Mouse (Mus musculus): ENCODE data around the gene Chd5. TPM values are rescaled to one million over a fixed set of nuclear protein-coding genes. Genes with fewer than 3 reads are reported as not detected.
A peak's percentile ranks its signal among the peaks of the same experiment; 100 is the strongest.

The Chd5 gene
- polyA plus RNA-seq (2012; rRNA removed) = 0.34 and 0.67 TPM in 2 replicates

- H3K27me3 ChIP-seq (ENCODE audit: control insufficient read depth, insufficient read depth, low read length) = peaks cover 23% of the 10 kb centered on the region
- no peak within 1 kb of the TSS for H3K27ac ChIP-seq (ENCODE audit: insufficient read depth, low read depth, low read length)
- peak within 1 kb of the TSS; percentile 41 for H3K4me3 ChIP-seq (ENCODE audit: low read depth, low read length)
- H3K4me1 ChIP-seq (ENCODE audit: control insufficient read depth, insufficient read depth, insufficient read length, low read length) = peaks cover 3% of the 10 kb centered on the region
- peaks cover 5% of the 10 kb centered on the region; the same call in 1 of the 2 replicates for H3K36me3 ChIP-seq (ENCODE audit: control insufficient read depth, insufficient read depth, low read length)
- TF ChIP-seq POLR2A (IDR thresholded peaks at IDR 0.05; ENCODE audit: low read depth, low read length) (no peak), CTCF (IDR thresholded peaks at IDR 0.05; ENCODE audit: extremely low read depth, insufficient read length, insufficient replicate concordance, low read depth, low read length) (no peak)
- 2% methylated on average over 107 of the region's 120 CpGs for WGBS
These were observed at the start of gene Chd5 for GRCm38 (mm10) chr4:152338419-152339292. Gene Chd5, plus strand, starts transcription at chr4:152338651.

DNA sequence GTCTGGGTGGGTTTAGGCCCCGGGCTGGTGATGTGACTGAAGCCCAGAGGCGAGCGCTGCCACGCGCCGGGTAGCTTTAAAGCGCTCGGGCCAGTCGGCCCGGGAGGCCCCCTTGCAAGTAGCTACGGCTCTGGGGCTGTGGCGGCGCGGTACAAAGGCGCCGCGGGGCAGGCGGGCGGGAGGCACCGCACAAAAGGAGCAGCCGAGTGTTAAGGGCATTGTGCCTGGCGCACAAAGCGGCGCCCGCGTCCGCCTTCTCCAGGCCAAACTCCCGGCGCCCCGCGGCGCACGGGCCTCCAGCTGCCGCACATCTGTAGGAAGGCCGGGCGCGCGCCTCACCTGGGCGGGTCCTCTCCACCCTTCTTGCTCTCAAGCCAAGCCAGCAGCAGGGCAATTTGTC, 48.1 kb upstream of the Chd5 start:
- Histone ChIP-seq H3K36me3 (ENCODE audit: control insufficient read depth, insufficient read depth, low read length) (no peaks in the 10 kb centered on the region), H3K4me1 (ENCODE audit: control insufficient read depth, insufficient read depth, insufficient read length, low read length) (peaks cover 4% of the 10 kb centered on the region), H3K4me3 (ENCODE audit: low read depth, low read length) (peak overlapping the region; percentile 5; the same call in 1 of the 2 replicates), H3K27ac (ENCODE audit: insufficient read depth, low read depth, low read length) (no peak overlapping the region), H3K27me3 (ENCODE audit: control insufficient read depth, insufficient read depth, low read length) (peaks cover 46% of the 10 kb centered on the region)
- TF ChIP-seq POLR2A (IDR thresholded peaks at IDR 0.05; ENCODE audit: low read depth, low read length) (no peak), CTCF (IDR thresholded peaks at IDR 0.05; ENCODE audit: extremely low read depth, insufficient read length, insufficient replicate concordance, low read depth, low read length) (no peak)
- WGBS = 1% methylated on average over 39 of the region's 39 CpGs

- H3K27me3 ChIP-seq (ENCODE audit: control insufficient read depth, insufficient read depth, low read length) = peaks cover 46% of the 10 kb centered on the region
- H3K36me3 ChIP-seq (ENCODE audit: control insufficient read depth, insufficient read depth, low read length) = no peaks in the 10 kb centered on the region
- no peak overlapping the region for H3K27ac ChIP-seq (ENCODE audit: insufficient read depth, low read depth, low read length)
- peaks cover 9% of the 10 kb centered on the region for H3K4me1 ChIP-seq (ENCODE audit: control insufficient read depth, insufficient read depth, insufficient read length, low read length)
- H3K4me3 ChIP-seq (ENCODE audit: low read depth, low read length) = no peak overlapping the region
- 39% methylated on average over 11 of the region's 11 CpGs for WGBS
- no peak for TF ChIP-seq CTCF (IDR thresholded peaks at IDR 0.05; ENCODE audit: extremely low read depth, insufficient read length, insufficient replicate concordance, low read depth, low read length)
- TF ChIP-seq POLR2A (IDR thresholded peaks at IDR 0.05; ENCODE audit: low read depth, low read length) = no peak
These were observed 47.5 kb upstream of the Chd5 start for GRCm38 (mm10) chr4:152290991-152291390.

- H3K36me3 ChIP-seq (ENCODE audit: control insufficient read depth, insufficient read depth, low read length) = no peaks in the 10 kb centered on the region
- peaks cover 41% of the 10 kb centered on the region for H3K27me3 ChIP-seq (ENCODE audit: control insufficient read depth, insufficient read depth, low read length)
- WGBS = 44% methylated on average over 6 of the region's 6 CpGs
- no peak within 1 kb of the TSS for H3K27ac ChIP-seq (ENCODE audit: insufficient read depth, low read depth, low read length)
- H3K4me1 ChIP-seq (ENCODE audit: control insufficient read depth, insufficient read depth, insufficient read length, low read length) = peaks cover 5% of the 10 kb centered on the region
- peak within 1 kb of the TSS; percentile 5; the same call in 1 of the 2 replicates for H3K4me3 ChIP-seq (ENCODE audit: low read depth, low read length)
- TF ChIP-seq POLR2A (IDR thresholded peaks at IDR 0.05; ENCODE audit: low read depth, low read length) = no peak
- no peak for TF ChIP-seq CTCF (IDR thresholded peaks at IDR 0.05; ENCODE audit: extremely low read depth, insufficient read length, insufficient replicate concordance, low read depth, low read length)
These were observed 46.9 kb upstream of the Chd5 start, which contains the start of gene Hes3 for GRCm38 (mm10) chr4:152291562-152291961. Gene Hes3, minus strand, starts transcription at chr4:152291662.

- 16% methylated on average over 12 of the region's 12 CpGs for WGBS
- peaks cover 37% of the 10 kb centered on the region for H3K27me3 ChIP-seq (ENCODE audit: control insufficient read depth, insufficient read depth, low read length)
These were observed 46.2 kb upstream of the Chd5 start for GRCm38 (mm10) chr4:152292102-152292765.

GRCm38 (mm10) chr4:152294188-152294929, 44.1 kb upstream of the Chd5 start:
- no peaks in the 10 kb centered on the region for H3K36me3 ChIP-seq (ENCODE audit: control insufficient read depth, insufficient read depth, low read length)
- H3K4me1 ChIP-seq (ENCODE audit: control insufficient read depth, insufficient read depth, insufficient read length, low read length) = peaks cover 13% of the 10 kb centered on the region; the same call in 1 of the 2 replicates
- TF ChIP-seq POLR2A (IDR thresholded peaks at IDR 0.05; ENCODE audit: low read depth, low read length) = no peak
- TF ChIP-seq CTCF (IDR thresholded peaks at IDR 0.05; ENCODE audit: extremely low read depth, insufficient read length, insufficient replicate concordance, low read depth, low read length) = no peak
- no peak overlapping the region for H3K27ac ChIP-seq (ENCODE audit: insufficient read depth, low read depth, low read length)
- H3K27me3 ChIP-seq (ENCODE audit: control insufficient read depth, insufficient read depth, low read length) = peaks cover 37% of the 10 kb centered on the region
- H3K4me3 ChIP-seq (ENCODE audit: low read depth, low read length) = no peak overlapping the region
- WGBS = 64% methylated on average over 10 of the region's 10 CpGs

More at GRCm38 (mm10) chr4:152292102-152292765, 46.2 kb upstream of the Chd5 start:
- TF ChIP-seq CTCF (IDR thresholded peaks at IDR 0.05; ENCODE audit: extremely low read depth, insufficient read length, insufficient replicate concordance, low read depth, low read length) = no peak
- no peak for TF ChIP-seq POLR2A (IDR thresholded peaks at IDR 0.05; ENCODE audit: low read depth, low read length)
- Histone ChIP-seq H3K4me3 (ENCODE audit: low read depth, low read length) (no peak overlapping the region), H3K36me3 (ENCODE audit: control insufficient read depth, insufficient read depth, low read length) (no peaks in the 10 kb centered on the region), H3K27ac (ENCODE audit: insufficient read depth, low read depth, low read length) (no peak overlapping the region), H3K4me1 (ENCODE audit: control insufficient read depth, insufficient read depth, insufficient read length, low read length) (peaks cover 5% of the 10 kb centered on the region; the same call in 1 of the 2 replicates)

Data from small intestine, adult 2 months (tissue).